Mouse (Mus musculus) thymus, postnatal 10 days (tissue): ENCODE results near the gene Tmem129.

Source experiments
- DNase-seq, 2 experiments: peaks; one replicate each; pipeline ENCODE4 v3.0.0; 2021; ENCODE audit warnings: low spot score in 2 of 2

Tmem129 gene

DNA sequence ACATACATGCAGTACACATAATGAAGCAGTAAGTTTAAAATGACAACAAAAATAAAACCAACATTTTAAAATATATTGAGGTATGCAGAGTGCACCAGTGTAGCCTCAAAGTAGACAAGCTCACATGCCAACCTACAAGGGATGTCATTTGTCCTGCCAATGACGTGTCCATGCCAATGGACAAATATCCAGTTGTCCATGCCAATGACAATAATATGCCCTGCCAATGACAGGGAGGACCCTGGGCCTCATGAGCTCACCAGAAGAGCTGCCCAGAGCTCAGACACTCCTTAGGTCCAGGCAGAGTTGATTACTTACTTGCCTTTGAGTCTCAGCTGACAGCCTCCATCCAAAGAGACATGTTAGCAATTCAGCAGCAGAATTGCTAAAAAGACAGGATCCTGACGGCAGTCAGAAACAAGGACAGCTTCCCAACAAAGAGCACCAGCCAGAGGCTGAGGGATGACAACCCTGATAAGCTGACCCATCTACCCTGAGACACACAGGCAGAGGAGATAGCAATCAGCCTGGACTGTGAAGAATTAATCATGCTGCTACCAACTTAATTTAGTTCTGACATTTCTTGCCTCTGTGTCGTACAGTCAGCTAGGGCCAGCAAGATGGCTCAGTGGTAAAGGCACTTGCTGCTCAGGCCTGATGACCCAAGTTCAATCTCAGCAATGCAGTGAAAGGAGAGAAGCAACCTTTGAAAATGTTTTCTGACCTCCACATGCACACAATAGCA is 20.4 kb downstream of the Tmem129 start:
- DNase-seq, result no peak

DNA sequence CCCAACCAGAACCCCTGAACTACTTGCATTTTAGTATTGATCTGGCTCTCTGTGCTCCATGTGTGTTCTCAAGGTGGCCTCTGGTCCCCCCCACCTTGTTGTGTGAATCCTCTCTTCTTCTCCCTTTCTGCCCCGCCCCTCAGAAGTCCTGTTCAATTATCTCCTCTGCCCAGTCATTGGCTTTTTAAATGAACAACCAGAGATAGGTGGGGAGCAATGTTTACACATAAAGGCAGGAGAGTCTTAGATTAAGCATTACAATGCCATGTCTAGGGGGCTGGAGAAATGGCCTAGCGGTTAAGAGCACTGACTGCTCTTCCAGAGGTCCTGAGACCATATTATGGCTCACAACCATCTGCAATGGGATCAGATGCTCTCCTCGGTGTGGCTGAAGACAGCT is 22.9 kb downstream of the Tmem129 start:
- no peak for DNase-seq

DNA sequence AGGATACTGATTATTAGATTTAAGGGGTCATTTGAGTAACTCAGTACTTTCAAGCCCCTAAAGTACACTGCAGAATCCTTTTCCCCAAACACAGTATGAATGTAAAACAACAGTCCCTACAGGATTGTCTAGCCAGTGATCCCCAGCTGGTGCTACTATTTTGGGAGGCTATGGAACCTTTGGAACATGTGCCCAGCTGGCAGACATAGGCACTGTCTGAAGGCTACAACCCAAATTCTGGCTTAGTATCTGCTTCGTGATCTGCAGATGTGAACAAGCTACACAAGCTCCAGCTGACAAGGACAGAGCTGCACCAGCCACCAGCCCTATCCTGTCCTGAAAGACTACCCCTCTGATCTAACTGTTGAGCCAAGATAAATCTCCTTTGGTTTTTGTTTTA is 25.7 kb downstream of the Tmem129 start:
- no peak for DNase-seq

DNA sequence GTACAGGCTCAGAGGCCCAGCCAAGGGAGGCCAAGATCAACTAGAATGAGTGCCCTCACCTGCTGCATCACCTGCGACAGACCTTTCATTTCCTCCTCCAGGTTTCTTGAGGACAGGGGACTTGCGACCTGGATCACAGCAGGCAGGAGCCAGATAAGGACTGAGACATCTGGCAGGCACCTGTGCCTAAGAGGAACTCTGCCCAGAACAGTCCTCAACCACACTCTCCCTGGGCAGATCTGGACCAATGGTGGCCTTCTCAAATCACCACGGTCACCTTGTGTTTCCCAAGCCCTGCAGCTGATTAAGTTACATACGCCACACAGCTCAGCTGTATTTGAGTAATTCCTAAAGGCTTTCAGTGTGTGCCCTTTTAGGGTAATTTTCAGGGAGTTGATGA is 27.6 kb downstream of the Tmem129 start:
- DNase-seq, result no peak

GRCm38 (mm10) chr5:33630061-33630460 is 28.2 kb downstream of the Tmem129 start:
- DNase-seq, result peak; percentile 33 to 50

DNA sequence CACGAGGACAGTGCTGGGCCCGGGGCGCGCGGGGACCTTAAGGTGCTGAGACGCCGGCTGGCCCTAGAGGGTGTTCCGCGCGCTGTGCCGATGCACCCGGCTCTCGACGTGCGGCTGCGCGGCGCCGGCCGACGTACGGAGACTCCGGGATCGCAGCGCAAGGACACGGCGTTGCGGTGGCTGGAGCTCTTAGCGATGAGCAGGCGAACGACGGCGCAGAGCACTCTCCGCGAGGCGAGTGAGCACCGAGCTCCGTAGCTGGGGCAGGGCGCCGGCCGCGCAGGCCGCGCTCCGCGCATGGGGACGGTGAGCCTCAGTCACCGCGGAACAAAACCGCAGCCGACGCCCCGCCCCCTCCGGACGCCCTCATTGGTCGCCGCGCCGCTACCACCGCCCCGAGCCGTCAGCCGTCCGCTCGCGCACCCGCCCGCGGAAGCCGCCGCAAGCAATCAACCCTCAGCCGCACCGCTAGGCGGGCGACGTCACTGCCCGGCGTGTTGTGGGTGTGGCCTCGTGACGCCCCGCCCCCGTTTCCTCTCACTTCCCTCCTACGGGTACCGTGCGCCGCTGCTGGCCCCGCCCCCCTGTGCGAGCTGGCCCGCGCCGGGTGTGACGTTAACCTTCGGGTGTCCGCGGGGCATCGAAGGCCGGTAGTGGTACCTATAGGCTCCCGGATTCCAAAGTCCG is 28.8 kb downstream of the Tmem129 start, which contains the start of the genes Fam53a and Gm9903:
Fam53a (minus strand) TSS at position 335 of the 687 bp plus-strand sequence.
Gm9903 (plus strand) TSS at position 625 of the 687 bp plus-strand sequence.
- DNase-seq, result peak; percentile 100

- peak in 1 of 2 experiments; percentile 62 for DNase-seq
These were observed 29.4 kb downstream of the Tmem129 start for GRCm38 (mm10) chr5:33628820-33629300.

- no peak for DNase-seq
These were observed 30.2 kb downstream of the Tmem129 start for GRCm38 (mm10) chr5:33627968-33628367.

DNA sequence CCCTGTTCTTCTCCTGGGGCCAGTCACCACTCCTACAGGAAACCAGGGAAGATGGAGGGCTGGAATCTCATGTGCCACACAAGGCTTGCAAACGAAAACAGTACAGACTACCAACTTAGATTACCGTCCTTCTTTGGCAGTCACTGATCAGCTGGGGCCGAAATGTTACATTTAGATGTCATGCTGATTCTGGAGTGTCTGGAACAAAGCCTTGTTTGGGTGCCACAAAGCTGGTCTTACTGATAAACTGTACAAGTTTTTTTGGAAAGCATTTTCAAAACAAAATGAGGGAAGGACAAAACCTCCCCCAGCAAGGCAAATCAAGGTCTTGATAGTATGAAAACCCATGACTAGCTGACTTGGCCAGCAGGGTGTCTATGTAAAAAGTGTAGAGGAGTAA is 34.5 kb downstream of the Tmem129 start:
- no peak for DNase-seq

DNA sequence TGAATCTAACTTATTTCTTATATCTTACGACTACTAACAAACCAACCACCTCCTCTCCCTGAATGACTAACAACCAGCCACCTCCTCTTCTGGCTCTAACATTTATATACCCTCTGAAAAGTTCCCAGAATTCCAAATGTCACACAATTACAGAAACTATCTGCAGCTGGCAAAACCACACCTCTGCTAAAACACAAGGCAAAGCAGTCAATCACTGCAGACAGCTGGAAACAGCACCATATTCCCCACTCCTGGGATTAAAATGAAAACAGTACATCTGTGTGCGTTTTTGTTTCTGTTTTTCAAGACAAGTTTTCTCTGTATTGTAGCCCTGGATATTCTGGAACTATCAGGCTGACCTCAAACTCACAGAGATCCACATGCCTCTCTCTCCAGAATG is 35.5 kb downstream of the Tmem129 start:
- no peak for DNase-seq

GRCm38 (mm10) chr5:33614391-33614790 is 43.8 kb downstream of the Tmem129 start:
- DNase-seq, result no peak

DNA sequence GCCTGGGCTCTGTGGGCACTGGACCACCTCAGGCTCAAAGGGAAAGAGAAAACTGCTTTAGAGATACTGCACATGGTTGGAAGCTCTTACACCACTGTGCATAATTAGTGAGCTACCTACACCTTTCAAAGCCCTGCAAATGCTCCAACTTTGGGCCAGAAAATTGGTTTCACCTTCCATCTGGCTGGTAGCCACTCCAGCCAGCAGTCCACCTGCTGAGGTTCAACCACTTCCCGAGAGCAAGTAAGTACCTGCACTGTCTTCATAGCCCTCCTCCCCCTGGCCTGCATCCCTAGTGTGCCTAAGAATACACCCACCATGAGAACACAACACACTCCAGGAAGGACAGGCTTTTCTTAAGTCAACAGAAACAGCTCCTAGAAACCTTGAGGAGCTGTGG is 46.4 kb downstream of the Tmem129 start:
- no peak for DNase-seq

GRCm38 (mm10) chr5:33609226-33609625 is 49.0 kb downstream of the Tmem129 start:
- no peak for DNase-seq

- no peak for DNase-seq
These were observed 50.8 kb downstream of the Tmem129 start for GRCm38 (mm10) chr5:33607434-33607833.

DNA sequence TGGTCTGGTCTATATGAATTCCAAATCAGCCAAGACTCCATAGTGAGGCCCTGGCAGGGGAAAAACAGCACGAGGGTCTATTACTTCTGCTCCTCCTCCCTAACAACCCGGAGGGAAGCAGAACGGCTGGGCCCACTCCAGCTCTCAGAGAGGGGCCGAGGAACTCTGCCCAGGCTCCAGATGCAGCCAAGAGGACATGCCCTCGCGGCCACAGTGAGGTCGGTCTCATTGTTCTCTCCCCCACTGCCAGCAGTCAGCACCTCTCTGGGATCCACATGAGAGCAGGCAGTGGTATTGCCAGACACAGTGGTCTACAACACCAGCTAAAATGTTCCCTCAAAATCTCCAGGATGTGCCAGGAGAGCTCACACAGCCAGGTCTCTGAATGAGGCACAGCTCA is 51.6 kb downstream of the Tmem129 start:
- no peak for DNase-seq

DNA sequence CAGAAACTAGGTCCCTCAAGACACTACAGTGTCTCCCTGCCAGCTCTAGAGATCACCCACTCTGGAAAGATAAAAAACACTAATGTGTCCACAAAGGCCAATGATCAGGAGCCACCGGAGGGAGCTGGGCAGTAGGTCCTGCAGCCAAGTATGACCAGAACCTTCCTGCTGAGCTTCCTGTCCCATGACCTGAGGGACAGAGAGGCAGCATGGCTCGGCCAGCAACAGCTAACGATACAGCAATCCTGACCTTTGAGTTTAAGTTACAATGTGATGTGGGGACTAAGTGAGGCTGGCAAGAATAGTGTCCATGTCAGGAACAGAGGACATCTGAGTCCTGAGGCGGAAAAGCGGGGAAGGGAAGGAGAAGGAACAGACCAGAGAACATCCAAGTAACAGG is 52.9 kb downstream of the Tmem129 start:
- DNase-seq, result no peak
